Mouse (Mus musculus) left cerebral cortex, adult 2 months (tissue): ENCODE results near the gene Tent5b. TPM values are rescaled to one million over a fixed set of nuclear protein-coding genes. Genes with fewer than 3 reads are reported as not detected.

Source experiments
- DNase-seq, 2 experiments: peaks; one replicate each; pipeline ENCODE4 v3.0.0; 2021 to 2022; ENCODE audit warnings: low spot score in 2 of 2, mixed read lengths in 1 of 2; ENCODE audit errors: extremely low spot score in 1 of 2
- H3K27ac ChIP-seq: fragments of 200-600 bp; 2 replicates; pipeline ENCODE4 v1.8.1; 2022
- H3K4me3 ChIP-seq: fragments of 200-600 bp; 2 replicates; pipeline ENCODE4 v1.8.1; 2022
- CTCF ChIP-seq: fragments of 200-600 bp; IDR thresholded peaks from 2 replicates; pipeline ENCODE4 v1.8.1; 2022; ENCODE audit warnings: antibody characterized with exemption, mild to moderate bottlenecking, moderate library complexity
- intact Hi-C: fragments of 180-260 bp; cut with DNase I; formaldehyde crosslinking; loops from one replicate; pipeline ENCODE4 v1.15.1; 2025
- long read RNA-seq, 2 experiments: library from polyadenylated mRNA; stranded (forward); transcript quantifications; one replicate each; pipeline ENCODE4 v2.0.0; 2021; ENCODE audit warnings: borderline mapping rate in 2 of 2
- total RNA-seq, 2 experiments: library from RNA; stranded (reverse); gene quantifications; 2 replicates each; pipeline ENCODE4 v1.2.3; 2021

Gene Tent5b
- total RNA-seq, result not detected
- long read RNA-seq, experiment 1, result 0 reads
- long read RNA-seq, experiment 2, result 0 reads

DNA sequence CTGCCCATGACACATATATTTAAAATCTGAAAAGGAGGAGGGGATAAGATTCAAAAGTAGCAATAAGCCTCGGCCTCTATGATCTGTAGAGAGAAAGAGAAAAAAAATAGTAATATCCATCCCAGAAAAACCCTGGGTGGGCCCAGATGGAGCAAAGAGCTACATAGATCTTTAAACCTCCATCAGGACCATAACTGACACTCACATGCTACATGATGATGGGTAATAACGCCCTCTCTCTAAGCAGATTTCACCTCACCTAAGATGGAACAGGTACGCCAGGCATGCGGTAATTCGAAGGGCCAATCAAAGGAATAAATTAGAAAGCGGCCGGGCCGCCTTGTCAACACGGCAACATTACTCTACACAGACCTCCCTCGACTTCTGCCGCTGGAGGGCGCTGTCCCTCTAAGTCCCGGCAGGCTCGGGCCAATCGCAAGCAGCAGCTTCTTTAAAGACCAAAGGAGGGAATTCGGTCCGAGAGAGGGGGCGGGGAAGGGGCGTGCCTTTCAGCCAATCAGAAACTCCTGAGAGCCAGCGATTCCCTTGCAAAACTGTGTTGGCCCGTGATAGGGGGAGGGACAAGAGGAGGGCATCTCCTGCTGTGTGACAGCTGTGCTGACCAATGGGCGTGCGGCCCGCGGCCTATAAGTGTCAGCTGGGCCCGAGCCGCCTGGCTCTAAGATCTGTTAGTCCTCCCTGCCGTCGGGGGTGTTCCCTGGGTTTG is at the start of gene Tent5b:
Gene Tent5b (plus strand): TSS at position 675 of the 727 bp plus-strand sequence.
- intact Hi-C loops, result loop anchor here (1.0 kb wide), 1 partner anchor 15 kb away; no protein-coding TSS in a partner anchor
- DNase-seq, result peak; percentile 86 to 92
- TF ChIP-seq CTCF, result peak; percentile 86
- H3K27ac ChIP-seq, result no peak within 1 kb of the TSS
- H3K4me3 ChIP-seq, result peak within 1 kb of the TSS; percentile 29; the same call in 1 of the 2 replicates

DNA sequence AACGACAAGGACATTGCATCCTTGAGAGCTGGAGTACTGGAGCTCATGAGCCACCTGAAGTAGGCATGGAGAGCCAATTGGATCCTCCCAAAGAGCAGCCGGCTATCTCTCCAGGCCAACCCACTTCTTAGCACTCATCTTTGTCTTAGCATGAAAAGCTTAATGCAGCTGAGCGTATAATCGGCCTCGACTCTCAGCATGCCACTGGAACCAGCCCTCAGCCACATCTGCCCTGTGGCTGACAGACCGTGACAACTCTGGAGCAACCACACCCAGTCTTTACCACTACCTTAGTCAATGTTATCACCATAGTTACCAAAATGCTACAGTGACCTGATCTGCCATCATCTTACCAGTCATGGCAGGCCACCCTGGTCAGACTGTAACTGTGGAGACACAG is 48.4 kb upstream of the Tent5b start:
- TF ChIP-seq CTCF, result no peak
- H3K4me3 ChIP-seq, result no peak overlapping the region
- intact Hi-C loops, result no loop called here
- DNase-seq, result no peak
- H3K27ac ChIP-seq, result no peak overlapping the region

GRCm38 (mm10) chr4:133432560-133433171 is 47.3 kb upstream of the Tent5b start:
- intact Hi-C loops, result no loop called here
- no peak for TF ChIP-seq CTCF
- Histone ChIP-seq H3K27ac (peak overlapping the region; percentile 30; the same call in 1 of the 2 replicates), H3K4me3 (no peak overlapping the region)
- peak in 1 of 2 experiments; percentile 56 for DNase-seq

DNA sequence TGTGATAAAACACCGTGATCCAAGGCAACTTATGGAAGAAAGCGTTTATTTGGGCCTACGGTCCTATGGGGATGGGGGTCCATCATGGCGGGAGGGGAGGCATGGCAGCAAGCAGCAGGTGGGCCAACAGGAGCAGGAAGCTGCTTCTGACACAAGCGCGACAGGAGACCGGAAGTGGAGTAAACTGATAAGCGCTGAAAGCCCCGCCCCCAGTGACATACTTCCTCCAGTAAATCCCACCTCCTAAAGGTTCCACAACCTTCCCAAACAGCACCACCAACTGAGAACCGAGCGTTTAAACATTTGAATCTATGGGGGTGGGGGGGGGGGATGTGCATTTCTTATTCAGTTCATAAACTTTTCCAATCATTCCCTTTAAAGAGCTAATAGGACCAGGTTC is 44.0 kb upstream of the Tent5b start:
- intact Hi-C loops, result no loop called here
- Histone ChIP-seq H3K27ac (no peak overlapping the region), H3K4me3 (no peak overlapping the region)
- DNase-seq, result no peak
- TF ChIP-seq CTCF, result no peak

GRCm38 (mm10) chr4:133439460-133440376 is 40.2 kb upstream of the Tent5b start:
- no peak for DNase-seq
- intact Hi-C loops, result no loop called here
- no peak for TF ChIP-seq CTCF
- Histone ChIP-seq H3K27ac (no peak overlapping the region), H3K4me3 (no peak overlapping the region)

DNA sequence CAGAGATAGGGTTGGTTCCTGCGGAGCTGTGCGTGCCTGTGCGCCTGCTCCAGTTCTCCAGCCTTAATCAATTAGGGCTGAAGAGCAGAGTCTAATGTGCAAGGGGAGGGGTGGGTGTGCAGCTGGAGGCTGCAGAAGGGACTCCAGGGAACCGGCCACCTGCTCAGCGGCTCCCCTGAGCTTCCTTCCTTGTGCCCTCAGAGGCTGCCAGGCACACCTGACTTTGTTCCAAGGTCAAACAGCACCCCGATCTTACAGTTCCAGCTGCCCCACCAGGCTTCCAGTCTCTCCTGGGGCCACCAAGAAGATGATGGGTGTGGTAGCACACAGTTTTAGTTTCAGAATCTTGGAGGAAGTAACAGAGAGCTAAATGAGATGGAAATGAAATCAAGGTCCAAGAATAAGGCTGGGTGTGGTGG is 39.5 kb upstream of the Tent5b start:
- Histone ChIP-seq H3K27ac (no peak overlapping the region), H3K4me3 (no peak overlapping the region)
- no peak for TF ChIP-seq CTCF
- intact Hi-C loops, result no loop called here
- DNase-seq, result no peak

- Histone ChIP-seq H3K4me3 (no peak overlapping the region), H3K27ac (no peak overlapping the region)
- DNase-seq, result no peak
- intact Hi-C loops, result no loop called here
- no peak for TF ChIP-seq CTCF
Observed at GRCm38 (mm10) chr4:133442194-133442593, 37.7 kb upstream of the Tent5b start.

DNA sequence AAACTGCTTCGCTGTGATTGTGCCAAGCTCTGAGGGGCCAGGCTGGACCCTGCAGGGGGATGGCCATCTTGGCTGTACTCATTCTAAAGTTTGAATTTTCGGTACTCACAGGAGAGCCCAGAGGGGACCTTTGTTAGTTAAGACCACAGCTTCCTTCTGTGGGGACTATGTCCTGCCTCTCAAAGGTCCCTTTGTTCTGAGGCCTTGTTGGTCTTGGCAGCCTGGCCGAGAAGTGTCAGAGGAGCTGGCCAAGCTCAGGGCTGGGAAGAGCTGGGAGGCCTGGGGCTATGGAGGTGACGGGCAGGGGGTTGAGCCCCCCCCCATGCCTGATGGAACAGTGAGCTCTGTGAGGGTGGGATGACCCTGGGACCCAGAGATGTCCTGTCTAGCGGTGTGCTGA is 36.8 kb upstream of the Tent5b start:
- intact Hi-C loops, result no loop called here
- no peak overlapping the region for H3K4me3 ChIP-seq
- no peak for TF ChIP-seq CTCF
- H3K27ac ChIP-seq, result peak overlapping the region; percentile 51; the same call in 1 of the 2 replicates
- DNase-seq, result no peak

DNA sequence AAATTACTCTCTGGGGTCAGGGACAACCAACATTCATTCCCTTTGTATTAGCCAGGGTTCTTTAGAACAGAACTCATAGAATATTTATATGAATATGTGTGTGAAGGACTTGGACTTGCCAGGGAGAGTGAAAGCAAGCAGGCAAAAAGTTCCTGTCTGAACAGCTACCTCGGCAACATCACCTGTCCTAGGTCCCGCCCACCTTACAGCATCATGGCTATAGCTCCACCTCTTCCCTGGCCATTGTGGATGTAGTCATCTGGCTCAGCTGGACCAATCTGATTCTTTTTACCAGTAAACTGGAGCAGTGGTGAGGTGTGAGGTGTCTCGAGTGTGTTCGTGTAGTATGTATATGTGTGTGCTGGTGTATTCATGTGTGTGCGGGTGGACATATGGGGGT is 34.2 kb upstream of the Tent5b start:
- no peak for DNase-seq
- H3K4me3 ChIP-seq, result no peak overlapping the region
- TF ChIP-seq CTCF, result no peak
- H3K27ac ChIP-seq, result no peak overlapping the region
- intact Hi-C loops, result no loop called here

GRCm38 (mm10) chr4:133447366-133447765 is 32.6 kb upstream of the Tent5b start:
- no peak overlapping the region for H3K27ac ChIP-seq
- intact Hi-C loops, result no loop called here
- no peak overlapping the region for H3K4me3 ChIP-seq
- TF ChIP-seq CTCF, result no peak
- no peak for DNase-seq

- no peak for TF ChIP-seq CTCF
- H3K4me3 ChIP-seq, result no peak overlapping the region
- H3K27ac ChIP-seq, result no peak overlapping the region
- no peak for DNase-seq
- intact Hi-C loops, result no loop called here
Observed at GRCm38 (mm10) chr4:133447967-133448366, 32.0 kb upstream of the Tent5b start.
